Mouse (Mus musculus) olfactory bulb, adult 2 months (tissue): ENCODE results near the gene Ccdc97. TPM values are rescaled to one million over a fixed set of nuclear protein-coding genes. Genes with fewer than 3 reads are reported as not detected.

Experiments
- H3K27ac ChIP-seq: fragments of 200-500 bp; 2 replicates; pipeline ENCODE4 v1.5.1; 2012; ENCODE audit warnings: low read depth, low read length; ENCODE audit not compliant: insufficient read depth
- H3K4me1 ChIP-seq: fragments of 200-500 bp; 2 replicates; pipeline ENCODE4 v1.6.1; 2012; ENCODE audit warnings: low read length; ENCODE audit not compliant: control insufficient read depth, insufficient read depth
- H3K4me3 ChIP-seq: fragments of 200-500 bp; 2 replicates; pipeline ENCODE4 v1.5.1; 2012; ENCODE audit warnings: mild to moderate bottlenecking, low read depth, low read length, moderate library complexity; ENCODE audit not compliant: insufficient read depth
- CTCF ChIP-seq: fragments of 200-500 bp; IDR thresholded peaks from 2 replicates; pipeline ENCODE4 v1.5.1; 2012; ENCODE audit warnings: low read depth, mild to moderate bottlenecking, low read length, moderate library complexity; ENCODE audit not compliant: insufficient read depth
- POLR2A ChIP-seq: fragments of 200-500 bp; IDR thresholded peaks from 2 replicates; pipeline ENCODE4 v1.6.1; 2012; ENCODE audit warnings: mild to moderate bottlenecking, low read depth, low read length, moderate library complexity; ENCODE audit not compliant: insufficient read depth
- WGBS: fragments of 180-500 bp; shearing (Covaris S2); methylation state at CpG from one replicate; pipeline ENCODE4 v1.1.7; 2018; 5-methylcytosine and 5-hydroxymethylcytosine counted together
- polyA plus RNA-seq: library from polyadenylated mRNA; stranded (reverse); fragments of >200 nt; gene quantifications from 2 replicates; pipeline ENCODE4 v1.2.4, GENCODE M21; 2012; ENCODE audit warnings: low replicate concordance; ENCODE audit not compliant: missing spikeins, insufficient read depth, insufficient read length

Ccdc97 gene
- polyA plus RNA-seq, 1 experiment, result not detected

- WGBS, result 45% methylated on average over 10 of the region's 10 CpGs
- TF ChIP-seq POLR2A (no peak), CTCF (no peak)
- no peak overlapping the region for H3K4me3 ChIP-seq
- peaks cover 14% of the 10 kb centered on the region for H3K4me1 ChIP-seq
- no peak overlapping the region for H3K27ac ChIP-seq
Observed at GRCm38 (mm10) chr7:25703793-25704494, 14.9 kb downstream of the Ccdc97 start.

GRCm38 (mm10) chr7:25702350-25702749, 16.5 kb downstream of the Ccdc97 start:
- Histone ChIP-seq H3K4me1 (peaks cover 5% of the 10 kb centered on the region; the same call in 1 of the 2 replicates), H3K4me3 (no peak overlapping the region), H3K27ac (no peak overlapping the region)
- 91% methylated on average over 2 of the region's 2 CpGs for WGBS
- TF ChIP-seq POLR2A, result no peak
- TF ChIP-seq CTCF, result no peak

- TF ChIP-seq POLR2A (no peak), CTCF (no peak)
- peaks cover 3% of the 10 kb centered on the region; the same call in 1 of the 2 replicates for H3K4me1 ChIP-seq
- H3K4me3 ChIP-seq, result no peak overlapping the region
- 76% methylated on average over 12 of the region's 12 CpGs for WGBS
- H3K27ac ChIP-seq, result no peak overlapping the region
Observed at GRCm38 (mm10) chr7:25700732-25701131, 18.2 kb downstream of the Ccdc97 start.

- H3K27ac ChIP-seq, result no peak overlapping the region
- 51% methylated on average over 13 of the region's 13 CpGs for WGBS
- no peak for TF ChIP-seq CTCF
- TF ChIP-seq POLR2A, result no peak
Observed at GRCm38 (mm10) chr7:25699851-25700250, 19.0 kb downstream of the Ccdc97 start.

GRCm38 (mm10) chr7:25694104-25694503, 24.8 kb downstream of the Ccdc97 start:
- Histone ChIP-seq H3K4me1 (peaks cover 10% of the 10 kb centered on the region), H3K27ac (no peak overlapping the region), H3K4me3 (no peak overlapping the region)
- WGBS, result 42% methylated on average over 8 of the region's 8 CpGs
- TF ChIP-seq POLR2A (no peak), CTCF (no peak)

More at GRCm38 (mm10) chr7:25699851-25700250, 19.0 kb downstream of the Ccdc97 start:
- no peak overlapping the region for H3K4me3 ChIP-seq
- peaks cover under 1% of the 10 kb centered on the region; the same call in 1 of the 2 replicates for H3K4me1 ChIP-seq

GRCm38 (mm10) chr7:25690051-25690450, 28.8 kb downstream of the Ccdc97 start:
- no peak overlapping the region for H3K4me3 ChIP-seq
- no peak overlapping the region for H3K27ac ChIP-seq
- peaks cover 47% of the 10 kb centered on the region for H3K4me1 ChIP-seq
- 59% methylated on average over 5 of the region's 5 CpGs for WGBS
- TF ChIP-seq POLR2A (no peak), CTCF (no peak)

GRCm38 (mm10) chr7:25689603-25690021, 29.3 kb downstream of the Ccdc97 start:
- TF ChIP-seq POLR2A (no peak), CTCF (no peak)
- Histone ChIP-seq H3K4me1 (peaks cover 48% of the 10 kb centered on the region), H3K4me3 (peak overlapping the region; percentile 44), H3K27ac (no peak overlapping the region)
- WGBS, result 19% methylated on average over 12 of the region's 12 CpGs

- peaks cover 47% of the 10 kb centered on the region for H3K4me1 ChIP-seq
- TF ChIP-seq CTCF, result no peak; the same call in 1 of the 2 replicates
- under 1% methylated on average over 52 of the region's 52 CpGs for WGBS
- peak overlapping the region; percentile 44 for H3K4me3 ChIP-seq
- H3K27ac ChIP-seq, result no peak overlapping the region
Observed at GRCm38 (mm10) chr7:25688810-25689586, 29.9 kb downstream of the Ccdc97 start.

- peaks cover 49% of the 10 kb centered on the region for H3K4me1 ChIP-seq
- H3K27ac ChIP-seq, result no peak overlapping the region
- under 1% methylated on average over 47 of the region's 47 CpGs for WGBS
- peak overlapping the region; percentile 44 for H3K4me3 ChIP-seq
- TF ChIP-seq CTCF, result no peak
- no peak for TF ChIP-seq POLR2A
Observed at GRCm38 (mm10) chr7:25687811-25688401, 31.0 kb downstream of the Ccdc97 start.
